Mouse (Mus musculus) bone marrow macrophage, adult 2 months (primary cell): Measurements from ENCODE around the gene Depdc1a.

ENCODE experiments used
- CTCF ChIP-seq: IDR thresholded peaks from 2 replicates; pipeline ENCODE4 v1.5.1; 2012; ENCODE audit warnings: low read depth, mild to moderate bottlenecking, low read length, moderate library complexity
- POLR2A ChIP-seq: IDR thresholded peaks from 2 replicates; pipeline ENCODE4 v1.6.1; 2012; ENCODE audit warnings: mild to moderate bottlenecking, low read depth, low read length, borderline replicate concordance

GRCm38 (mm10) chr3:159495243-159495801 is at the start of gene Depdc1a:
- TF ChIP-seq POLR2A (no peak), CTCF (no peak)
